Mouse (Mus musculus): Measurements from ENCODE around the gene Nsmf. TPM values are rescaled to one million over a fixed set of nuclear protein-coding genes. Genes with fewer than 3 reads are reported as not detected.

The Nsmf gene
- 149 and 173 TPM in 2 replicates for polyA plus RNA-seq (2015; fragmentation: Nextera tagmentation; extraction: Ambion mirVana)

DNA sequence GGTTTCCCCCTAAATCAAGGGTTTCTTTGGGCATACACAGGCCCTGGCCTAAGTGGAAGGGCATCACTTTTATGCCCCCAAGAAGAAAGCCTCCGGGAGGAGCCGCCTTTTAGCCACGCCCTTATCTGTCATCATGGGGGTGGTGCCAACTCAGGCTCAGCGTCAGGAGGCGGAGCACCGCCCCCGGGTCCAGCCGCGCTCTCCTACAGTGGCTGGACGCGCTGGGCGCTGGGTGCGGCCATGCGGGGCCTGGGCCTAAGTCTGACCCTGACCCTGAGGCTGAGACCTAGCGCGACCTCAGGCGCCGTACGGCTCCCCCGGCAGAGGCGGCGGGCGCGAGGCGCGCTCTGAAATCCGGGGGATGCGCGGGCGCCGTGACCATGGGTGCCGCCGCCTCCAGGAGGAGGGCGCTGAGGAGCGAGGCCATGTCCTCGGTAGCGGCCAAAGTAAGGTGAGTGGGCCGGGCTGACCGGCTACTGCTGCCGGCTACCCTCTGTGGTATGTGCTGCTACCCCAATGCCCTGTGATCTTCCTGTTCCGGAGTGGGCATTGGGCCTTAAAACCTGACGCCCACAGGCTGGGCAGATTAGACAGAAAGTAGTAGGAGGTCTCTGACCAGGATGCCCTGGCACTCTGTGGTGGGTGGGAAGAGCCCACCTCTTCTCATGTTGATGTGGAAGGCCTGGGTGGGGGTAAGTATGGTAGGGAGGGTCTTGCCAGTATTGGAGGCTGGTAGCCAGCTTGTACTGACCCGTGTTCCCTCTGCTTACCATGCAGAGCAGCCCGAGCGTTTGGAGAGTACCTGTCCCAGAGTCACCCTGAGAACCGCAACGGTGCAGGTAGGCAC lies at the start of gene Nsmf:
Gene Nsmf (plus strand): TSS at position 135 of the 847 bp plus-strand sequence.
- Histone ChIP-seq H3K36me3 (peaks cover 30% of the 10 kb centered on the region), H3K27me3 (replicated peaks) (no peaks in the 10 kb centered on the region), H3K4me1 (peaks cover 23% of the 10 kb centered on the region), H3K9me3 (replicated peaks) (no peaks in the 10 kb centered on the region), H3K4me2 (peak within 1 kb of the TSS; percentile 95), H3K27ac (replicated peaks) (peak within 1 kb of the TSS; percentile 80), H3K9ac (replicated peaks) (peak within 1 kb of the TSS; percentile 85), H3K4me3 (replicated peaks) (peak within 1 kb of the TSS; percentile 83)
- 4% methylated on average over 47 of the region's 47 CpGs for WGBS
- ATAC-seq (ENCODE audit: low FRiP score) = peak; percentile 93

GRCm38 (mm10) chr2:25006767-25007166 lies 47.4 kb upstream of the Nsmf start:
- H3K27me3 ChIP-seq (replicated peaks) = no peaks in the 10 kb centered on the region
- WGBS = 94% methylated on average over 1 of the region's 1 CpGs
- no peak for ATAC-seq (ENCODE audit: low FRiP score)
- H3K4me2 ChIP-seq = no peak overlapping the region
- H3K4me3 ChIP-seq (replicated peaks) = no peak overlapping the region
- H3K36me3 ChIP-seq = no peaks in the 10 kb centered on the region
- H3K9ac ChIP-seq (replicated peaks) = no peak overlapping the region
- H3K9me3 ChIP-seq (replicated peaks) = no peaks in the 10 kb centered on the region
- no peak overlapping the region for H3K27ac ChIP-seq (replicated peaks)
- H3K4me1 ChIP-seq = no peaks in the 10 kb centered on the region

DNA sequence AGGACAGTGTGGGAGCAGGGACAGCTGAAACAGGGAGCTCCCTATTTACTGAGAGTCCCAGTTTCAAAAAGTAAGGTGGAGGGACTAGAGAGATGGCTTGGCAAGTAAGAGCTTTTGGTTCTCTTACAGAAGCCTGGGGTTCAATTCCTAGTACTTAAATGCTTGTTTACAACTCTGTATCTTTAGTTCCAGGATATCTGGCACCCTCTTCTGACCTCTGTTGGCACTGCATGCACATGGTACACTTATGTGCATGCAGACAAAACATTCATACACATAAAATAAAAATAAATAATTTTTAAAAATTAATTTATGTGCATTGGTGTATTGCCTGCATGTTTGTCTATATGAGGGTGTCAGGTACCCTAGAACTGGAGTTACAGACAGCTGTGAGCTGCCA lies 45.9 kb upstream of the Nsmf start:
- Histone ChIP-seq H3K36me3 (no peaks in the 10 kb centered on the region), H3K27me3 (replicated peaks) (no peaks in the 10 kb centered on the region), H3K4me3 (replicated peaks) (no peak overlapping the region), H3K4me2 (no peak overlapping the region), H3K27ac (replicated peaks) (no peak overlapping the region), H3K4me1 (no peaks in the 10 kb centered on the region), H3K9ac (replicated peaks) (no peak overlapping the region), H3K9me3 (replicated peaks) (no peaks in the 10 kb centered on the region)
- no peak for ATAC-seq (ENCODE audit: low FRiP score)

DNA sequence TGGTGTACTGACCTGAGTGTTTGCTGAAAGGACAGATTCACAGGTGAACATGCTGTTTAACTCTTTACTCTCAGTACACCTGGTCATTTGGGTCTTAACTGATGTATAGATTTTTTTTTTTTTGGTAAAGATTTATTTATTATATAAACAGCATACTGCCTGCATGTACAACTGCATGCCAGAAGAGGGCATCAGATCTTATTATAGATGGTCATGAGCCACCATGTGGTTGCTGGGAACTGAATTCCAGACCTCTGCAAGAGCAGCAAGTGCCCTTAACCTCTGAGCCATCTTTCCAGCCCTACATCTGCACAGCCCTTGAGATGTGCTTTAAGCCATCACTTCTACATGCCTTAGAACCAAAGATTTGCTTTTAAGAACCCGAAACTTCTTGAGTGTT lies 31.5 kb upstream of the Nsmf start:
- Histone ChIP-seq H3K27me3 (replicated peaks) (no peaks in the 10 kb centered on the region), H3K9me3 (replicated peaks) (no peaks in the 10 kb centered on the region), H3K9ac (replicated peaks) (no peak overlapping the region), H3K27ac (replicated peaks) (no peak overlapping the region), H3K4me2 (no peak overlapping the region), H3K36me3 (no peaks in the 10 kb centered on the region), H3K4me1 (no peaks in the 10 kb centered on the region), H3K4me3 (replicated peaks) (no peak overlapping the region)
- no peak for ATAC-seq (ENCODE audit: low FRiP score)
- 100% methylated on average over 1 of the region's 1 CpGs for WGBS

- Histone ChIP-seq H3K9me3 (replicated peaks) (no peaks in the 10 kb centered on the region), H3K4me2 (no peak overlapping the region), H3K4me1 (no peaks in the 10 kb centered on the region), H3K27me3 (replicated peaks) (no peaks in the 10 kb centered on the region), H3K36me3 (no peaks in the 10 kb centered on the region), H3K9ac (replicated peaks) (no peak overlapping the region), H3K4me3 (replicated peaks) (no peak overlapping the region), H3K27ac (replicated peaks) (no peak overlapping the region)
- ATAC-seq (ENCODE audit: low FRiP score) = no peak
- 88% methylated on average over 1 of the region's 1 CpGs for WGBS
These were observed 29.0 kb upstream of the Nsmf start for GRCm38 (mm10) chr2:25025109-25025508.

- Histone ChIP-seq H3K9ac (replicated peaks) (no peak overlapping the region), H3K36me3 (no peaks in the 10 kb centered on the region), H3K4me1 (no peaks in the 10 kb centered on the region), H3K4me3 (replicated peaks) (no peak overlapping the region), H3K27me3 (replicated peaks) (no peaks in the 10 kb centered on the region), H3K9me3 (replicated peaks) (no peaks in the 10 kb centered on the region), H3K4me2 (no peak overlapping the region), H3K27ac (replicated peaks) (no peak overlapping the region)
- ATAC-seq (ENCODE audit: low FRiP score) = no peak
- WGBS = 98% methylated on average over 4 of the region's 4 CpGs
These were observed 19.2 kb upstream of the Nsmf start for GRCm38 (mm10) chr2:25034994-25035393.

DNA sequence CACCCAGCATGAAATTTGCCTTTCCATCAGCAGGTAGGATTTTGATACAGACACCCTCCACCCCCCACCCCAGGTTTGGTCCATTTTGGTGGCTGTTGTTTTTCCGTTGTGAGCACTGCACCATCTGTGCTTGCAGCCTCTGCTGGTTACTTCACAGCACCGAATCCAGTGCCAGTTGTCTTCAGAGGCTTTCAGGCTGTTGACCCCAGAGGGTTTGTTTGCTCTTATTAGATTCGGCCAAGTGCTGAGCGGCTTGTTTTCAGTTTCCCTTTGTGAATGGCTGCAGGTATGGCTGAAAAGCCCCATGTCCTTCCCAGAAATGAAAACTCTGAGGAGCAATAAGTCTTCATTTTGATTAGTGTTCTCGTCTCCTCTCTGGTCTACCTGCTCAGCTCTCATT lies 14.1 kb upstream of the Nsmf start:
- H3K4me3 ChIP-seq (replicated peaks) = no peak overlapping the region
- H3K9ac ChIP-seq (replicated peaks) = no peak overlapping the region
- no peaks in the 10 kb centered on the region for H3K36me3 ChIP-seq
- 85% methylated on average over 5 of the region's 5 CpGs for WGBS
- no peaks in the 10 kb centered on the region for H3K27me3 ChIP-seq (replicated peaks)
- no peaks in the 10 kb centered on the region for H3K4me1 ChIP-seq
- H3K9me3 ChIP-seq (replicated peaks) = no peaks in the 10 kb centered on the region
- no peak overlapping the region for H3K27ac ChIP-seq (replicated peaks)
- H3K4me2 ChIP-seq = no peak overlapping the region
- no peak for ATAC-seq (ENCODE audit: low FRiP score)

- Histone ChIP-seq H3K4me3 (replicated peaks) (no peak overlapping the region), H3K9me3 (replicated peaks) (no peaks in the 10 kb centered on the region), H3K27ac (replicated peaks) (no peak overlapping the region), H3K9ac (replicated peaks) (no peak overlapping the region), H3K4me1 (peaks cover 16% of the 10 kb centered on the region), H3K4me2 (no peak overlapping the region), H3K27me3 (replicated peaks) (no peaks in the 10 kb centered on the region), H3K36me3 (0 out of 2 replicates have a peak, but pooled peaks cover under 1% of the 10 kb centered on the region)
- ATAC-seq (ENCODE audit: low FRiP score) = no peak
- WGBS = 85% methylated on average over 7 of the region's 7 CpGs
These were observed 3.2 kb upstream of the Nsmf start for GRCm38 (mm10) chr2:25050921-25051320.

GRCm38 (mm10) chr2:25051450-25051849 lies 2.7 kb upstream of the Nsmf start:
- no peaks in the 10 kb centered on the region for H3K27me3 ChIP-seq (replicated peaks)
- no peak overlapping the region for H3K4me3 ChIP-seq (replicated peaks)
- no peak overlapping the region for H3K9ac ChIP-seq (replicated peaks)
- 87% methylated on average over 8 of the region's 8 CpGs for WGBS
- H3K27ac ChIP-seq (replicated peaks) = no peak overlapping the region
- H3K4me1 ChIP-seq = peaks cover 22% of the 10 kb centered on the region
- H3K4me2 ChIP-seq = no peak overlapping the region
- no peak for ATAC-seq (ENCODE audit: low FRiP score)
- no peaks in the 10 kb centered on the region for H3K9me3 ChIP-seq (replicated peaks)
- H3K36me3 ChIP-seq = peaks cover 4% of the 10 kb centered on the region; the same call in 1 of the 2 replicates

DNA sequence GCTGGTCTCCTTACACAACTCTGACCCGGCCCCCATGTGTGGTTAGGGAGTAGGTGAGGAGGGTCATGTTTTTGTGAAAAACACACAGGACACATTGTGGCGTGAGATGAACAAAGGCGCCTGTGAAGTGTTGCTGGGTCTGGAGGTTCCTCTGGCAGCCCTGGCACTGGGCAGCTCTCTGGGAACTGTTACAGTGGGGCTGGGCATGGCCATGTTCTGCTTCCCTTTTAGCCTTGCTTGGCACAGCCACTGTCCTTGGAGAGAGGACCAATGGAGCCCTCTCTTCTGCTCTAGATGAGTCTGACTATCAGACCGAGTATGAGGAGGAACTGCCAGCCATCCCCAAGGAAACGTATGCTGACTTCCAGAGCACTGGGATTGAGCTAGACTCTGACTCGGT lies 1.1 kb upstream of the Nsmf start:
- H3K9ac ChIP-seq (replicated peaks) = no peak overlapping the region
- no peak overlapping the region for H3K4me2 ChIP-seq
- WGBS = 94% methylated on average over 6 of the region's 6 CpGs
- no peak overlapping the region for H3K27ac ChIP-seq (replicated peaks)
- no peaks in the 10 kb centered on the region for H3K27me3 ChIP-seq (replicated peaks)
- no peak for ATAC-seq (ENCODE audit: low FRiP score)
- H3K36me3 ChIP-seq = peaks cover 18% of the 10 kb centered on the region
- peaks cover 23% of the 10 kb centered on the region for H3K4me1 ChIP-seq
- H3K4me3 ChIP-seq (replicated peaks) = no peak overlapping the region
- no peaks in the 10 kb centered on the region for H3K9me3 ChIP-seq (replicated peaks)

GRCm38 (mm10) chr2:25055068-25055405 lies 882 bp downstream of the Nsmf start:
- peak; percentile 35; the same call in 1 of the 2 replicates for ATAC-seq (ENCODE audit: low FRiP score)
- peak overlapping the region; percentile 80; the same call in 1 of the 2 replicates for H3K27ac ChIP-seq (replicated peaks)
- H3K4me2 ChIP-seq = peak overlapping the region; percentile 95
- 27% methylated on average over 2 of the region's 2 CpGs for WGBS
- H3K27me3 ChIP-seq (replicated peaks) = no peaks in the 10 kb centered on the region
- H3K4me3 ChIP-seq (replicated peaks) = peak overlapping the region; percentile 83
- H3K36me3 ChIP-seq = peaks cover 36% of the 10 kb centered on the region
- peaks cover 23% of the 10 kb centered on the region for H3K4me1 ChIP-seq
- H3K9ac ChIP-seq (replicated peaks) = peak overlapping the region; percentile 85
- H3K9me3 ChIP-seq (replicated peaks) = no peaks in the 10 kb centered on the region

- Histone ChIP-seq H3K36me3 (peaks cover 41% of the 10 kb centered on the region), H3K27me3 (replicated peaks) (no peaks in the 10 kb centered on the region), H3K4me1 (peaks cover 23% of the 10 kb centered on the region), H3K4me3 (replicated peaks) (peak overlapping the region; percentile 83), H3K27ac (replicated peaks) (peak overlapping the region; percentile 80; the same call in 1 of the 2 replicates), H3K9ac (replicated peaks) (peak overlapping the region; percentile 85), H3K9me3 (replicated peaks) (no peaks in the 10 kb centered on the region), H3K4me2 (peak overlapping the region; percentile 95)
- WGBS = 82% methylated on average over 21 of the region's 21 CpGs
- ATAC-seq (ENCODE audit: low FRiP score) = no peak
These were observed 1.4 kb downstream of the Nsmf start for GRCm38 (mm10) chr2:25055409-25056155.
